Mouse (Mus musculus): ENCODE measurements around the gene Cltb.

The Cltb gene

DNA sequence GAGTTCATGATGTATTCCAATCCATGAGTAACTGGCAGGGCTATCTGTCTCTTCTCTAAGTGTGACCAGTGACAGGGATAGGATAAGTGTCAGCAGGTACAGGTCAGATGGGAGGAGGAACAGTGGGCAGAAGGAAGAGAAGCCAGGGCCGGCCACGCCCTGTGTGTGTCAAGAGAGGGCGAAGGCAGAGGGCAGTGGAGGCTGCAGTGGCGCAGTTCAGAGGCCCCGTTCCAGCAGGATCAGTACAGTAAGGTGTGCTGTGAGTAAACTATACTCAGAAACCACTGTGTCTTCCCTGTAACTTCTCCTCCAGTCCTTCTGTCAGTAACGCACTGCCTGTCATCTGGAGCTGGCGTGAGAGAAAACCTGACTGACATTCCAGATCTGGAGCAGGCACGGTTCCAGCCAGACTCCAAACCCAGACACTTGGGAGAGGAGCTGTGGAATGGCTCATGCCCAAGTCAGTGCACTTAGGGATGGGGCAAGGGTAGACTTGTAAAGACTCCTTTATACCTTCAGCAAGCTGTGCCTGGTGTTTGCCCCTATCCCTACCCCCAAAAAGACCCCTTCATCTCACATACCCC, 14.9 kb downstream of the Cltb start:
- no peak for DNase-seq (ENCODE audit: low read depth)

DNA sequence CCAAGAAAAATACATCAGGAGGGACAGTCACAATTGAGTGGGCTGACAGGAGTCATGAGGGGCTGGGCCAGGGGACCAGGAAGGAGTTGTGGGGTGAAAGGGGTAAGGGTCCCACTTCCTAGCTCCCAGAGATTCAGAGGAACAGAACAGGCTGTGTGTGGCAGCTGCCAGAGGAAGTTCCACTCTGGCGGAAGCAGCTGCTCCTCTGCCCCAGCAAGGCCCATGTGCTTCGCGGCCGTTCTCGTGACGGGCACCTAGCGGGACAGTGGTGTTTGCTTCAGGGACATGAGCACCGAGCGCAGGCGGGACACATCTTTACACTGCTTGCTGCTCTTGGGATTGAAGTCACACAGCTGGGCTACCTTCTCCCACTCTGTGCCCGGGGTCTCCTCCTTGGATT, 17.5 kb downstream of the Cltb start:
- DNase-seq (ENCODE audit: low read depth), result no peak

DNA sequence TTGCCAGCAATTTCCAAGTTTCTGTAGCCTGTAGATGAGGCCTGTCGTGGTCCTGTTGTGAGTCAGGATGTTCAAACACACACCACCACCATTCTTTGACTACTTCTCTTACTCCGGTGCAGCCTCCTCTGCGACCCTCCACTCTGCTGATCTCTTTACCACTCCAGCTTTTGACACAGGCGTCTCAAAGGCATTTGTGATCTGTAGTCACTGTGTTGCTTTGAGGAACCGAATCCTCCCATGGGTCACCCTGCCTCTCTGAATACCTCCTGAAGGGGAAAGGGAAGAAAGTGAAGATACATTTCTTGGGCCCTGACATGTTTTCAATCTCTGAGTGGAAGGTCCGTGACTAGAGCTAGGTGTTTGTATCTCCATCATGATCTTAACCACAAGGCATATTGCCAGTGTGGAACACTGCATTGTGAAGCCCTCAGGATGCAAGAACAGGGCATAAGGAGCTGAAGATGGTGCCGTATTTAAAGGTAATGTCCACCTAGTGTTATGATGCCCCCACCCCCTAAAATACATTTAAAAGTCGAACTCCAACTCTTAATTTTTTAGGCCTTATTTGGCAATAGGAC, 19.3 kb downstream of the Cltb start:
- no peak for DNase-seq (ENCODE audit: low read depth)

DNA sequence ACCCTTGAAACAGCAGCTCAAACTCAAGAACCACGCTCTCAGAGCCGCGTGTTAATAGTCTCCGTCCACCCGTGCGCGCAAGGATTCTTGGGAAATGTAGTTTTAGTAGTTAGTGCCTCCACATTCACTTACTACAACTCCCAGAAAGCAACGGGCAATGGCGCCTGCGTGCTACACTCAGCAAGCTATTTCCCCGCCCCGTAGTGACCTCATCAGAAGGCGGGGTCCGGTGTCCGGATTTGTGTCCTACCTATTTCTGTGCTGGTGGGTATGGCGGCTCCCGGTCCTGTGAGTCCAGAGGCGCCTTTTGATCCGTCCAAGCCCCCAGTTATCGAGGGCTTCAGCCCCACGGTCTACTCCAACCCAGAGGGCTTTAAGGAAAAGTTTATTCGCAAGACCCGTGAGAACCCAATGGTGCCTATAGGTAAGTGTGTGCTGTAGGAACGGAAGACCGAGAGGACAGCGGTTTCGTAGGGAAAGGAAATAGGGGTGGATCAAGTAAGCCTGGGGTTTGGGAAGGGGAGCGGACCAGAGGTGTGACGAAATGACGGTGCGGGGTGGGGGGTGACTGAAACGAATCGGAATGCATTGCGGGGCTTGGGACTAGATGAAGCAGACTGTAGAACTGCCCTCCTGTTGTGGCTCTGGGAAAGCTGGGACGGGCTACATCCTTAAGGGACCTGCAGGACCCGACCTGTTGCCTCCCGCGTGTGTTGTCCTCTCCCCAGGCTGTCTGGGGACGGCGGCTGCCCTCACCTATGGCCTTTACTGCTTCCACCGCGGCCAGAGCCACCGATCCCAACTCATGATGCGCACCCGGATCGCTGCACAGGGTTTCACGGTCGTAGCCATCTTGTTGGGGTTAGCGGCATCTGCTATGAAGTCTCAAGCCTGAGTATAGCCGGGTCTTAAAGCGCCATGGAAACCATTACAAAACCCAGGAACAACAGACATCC, 20.9 kb downstream of the Cltb start, which contains the start of the genes Nop16 and Higd2a:
Nop16 (minus strand) TSS at position 95 of the 956 bp plus-strand sequence.
Higd2a (plus strand) TSS at position 212 of the 956 bp plus-strand sequence.
- peak; percentile 99 for DNase-seq (ENCODE audit: low read depth)

DNA sequence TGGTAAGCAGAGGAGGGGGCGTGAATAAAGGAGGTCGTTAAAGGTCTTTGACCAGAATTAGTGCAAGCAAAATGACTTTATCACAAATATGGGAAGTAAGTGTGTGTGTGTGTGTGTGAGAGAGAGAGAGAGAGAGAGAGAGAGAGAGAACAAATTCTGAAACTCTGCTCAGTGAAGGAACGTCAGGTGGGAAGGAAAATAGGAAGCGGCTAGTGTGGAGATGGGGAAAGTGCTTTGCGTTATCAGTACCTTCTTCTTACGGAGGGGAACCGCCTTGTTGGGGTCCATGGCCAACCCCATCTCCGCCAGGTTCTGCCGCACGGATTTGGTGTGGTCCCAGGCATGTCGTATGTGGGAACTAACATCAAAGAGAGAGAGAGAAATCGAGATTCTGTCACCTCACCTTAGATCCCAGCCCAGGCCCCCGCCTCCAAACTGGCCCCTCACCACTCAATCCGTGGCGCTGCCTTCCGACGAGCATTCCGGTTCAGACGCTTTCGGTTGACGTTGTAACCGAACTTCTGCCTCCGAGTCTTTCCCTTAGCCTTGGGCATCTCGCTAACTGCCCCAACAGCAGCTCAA, 21.6 kb downstream of the Cltb start:
- DNase-seq (ENCODE audit: low read depth), result no peak

DNA sequence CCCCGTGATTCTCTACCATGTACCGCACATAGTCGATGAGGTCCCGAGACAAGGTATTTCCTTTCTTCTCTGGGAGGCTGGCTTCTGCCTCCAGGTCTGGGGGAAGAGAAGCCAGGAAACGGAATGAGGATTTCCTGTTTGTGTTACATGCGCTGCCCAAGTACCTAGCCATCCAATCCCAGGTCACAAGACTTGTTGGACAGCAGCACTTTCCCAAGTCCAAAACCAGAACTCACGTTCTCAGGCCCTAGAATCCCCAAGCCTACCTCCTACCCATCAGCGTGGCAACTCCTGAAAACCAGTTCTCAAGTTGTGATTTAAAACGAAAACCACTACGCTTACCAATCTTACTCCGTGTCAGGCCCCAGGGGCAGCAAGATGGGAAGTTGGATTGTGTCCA, 25.3 kb downstream of the Cltb start:
- DNase-seq (ENCODE audit: low read depth), result no peak

DNA sequence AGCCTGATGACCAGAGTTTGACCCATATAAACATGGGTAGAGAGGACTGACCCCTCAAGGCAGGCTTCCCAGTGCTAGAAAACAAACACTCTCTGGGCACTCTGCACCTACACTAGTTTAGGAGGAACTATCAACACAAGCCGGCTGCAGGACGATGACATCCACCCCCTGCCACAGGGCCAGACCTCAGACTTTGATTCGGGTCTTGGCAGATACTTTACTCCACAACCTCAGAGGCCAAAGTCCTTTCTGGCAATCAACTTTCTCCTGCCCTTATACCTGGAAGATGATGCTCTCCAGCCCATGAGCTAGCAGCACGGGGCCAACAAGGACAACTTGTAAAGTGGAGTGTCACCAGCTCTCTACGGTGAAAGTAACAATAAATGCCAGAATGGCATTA, 28.3 kb downstream of the Cltb start:
- no peak for DNase-seq (ENCODE audit: low read depth)

DNA sequence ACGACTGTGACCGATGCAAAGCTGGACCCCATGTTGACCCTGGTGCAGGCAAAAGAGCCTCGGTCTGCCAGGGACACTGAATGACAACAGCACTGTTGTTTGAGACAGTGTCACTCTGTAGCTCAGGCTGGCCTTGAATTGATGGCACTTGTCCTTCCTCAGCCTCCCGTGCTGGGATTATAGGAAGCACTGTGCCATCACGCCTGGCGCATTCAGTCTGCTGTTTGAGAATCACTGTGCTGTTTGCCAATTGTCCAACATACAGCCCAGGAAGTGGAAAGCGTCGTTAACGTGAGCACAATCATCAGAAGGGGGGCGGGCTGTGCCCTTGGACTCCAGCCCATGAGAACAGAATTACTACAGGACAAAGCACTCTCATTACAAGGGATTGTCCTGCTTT, 29.0 kb downstream of the Cltb start:
- no peak for DNase-seq (ENCODE audit: low read depth)

DNA sequence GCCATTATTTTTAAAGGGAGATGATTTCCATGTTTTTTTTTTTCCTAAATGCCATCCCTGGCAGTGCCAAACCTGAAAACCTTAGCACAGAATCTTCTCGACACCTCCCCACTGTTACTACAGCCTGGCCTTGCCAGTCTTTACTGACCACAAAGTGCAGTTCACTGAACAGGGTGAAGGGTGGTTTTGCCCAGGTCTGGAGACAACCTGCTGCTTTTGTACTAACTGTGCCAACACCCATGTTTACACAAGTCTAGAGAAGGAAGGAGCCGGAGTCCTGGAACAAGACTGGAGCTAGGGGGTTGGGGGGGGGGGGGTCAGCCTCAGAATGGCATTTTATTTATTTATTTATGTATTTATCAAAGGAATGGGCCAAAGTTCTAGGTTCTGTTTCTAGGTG, 29.8 kb downstream of the Cltb start:
- DNase-seq (ENCODE audit: low read depth), result no peak

DNA sequence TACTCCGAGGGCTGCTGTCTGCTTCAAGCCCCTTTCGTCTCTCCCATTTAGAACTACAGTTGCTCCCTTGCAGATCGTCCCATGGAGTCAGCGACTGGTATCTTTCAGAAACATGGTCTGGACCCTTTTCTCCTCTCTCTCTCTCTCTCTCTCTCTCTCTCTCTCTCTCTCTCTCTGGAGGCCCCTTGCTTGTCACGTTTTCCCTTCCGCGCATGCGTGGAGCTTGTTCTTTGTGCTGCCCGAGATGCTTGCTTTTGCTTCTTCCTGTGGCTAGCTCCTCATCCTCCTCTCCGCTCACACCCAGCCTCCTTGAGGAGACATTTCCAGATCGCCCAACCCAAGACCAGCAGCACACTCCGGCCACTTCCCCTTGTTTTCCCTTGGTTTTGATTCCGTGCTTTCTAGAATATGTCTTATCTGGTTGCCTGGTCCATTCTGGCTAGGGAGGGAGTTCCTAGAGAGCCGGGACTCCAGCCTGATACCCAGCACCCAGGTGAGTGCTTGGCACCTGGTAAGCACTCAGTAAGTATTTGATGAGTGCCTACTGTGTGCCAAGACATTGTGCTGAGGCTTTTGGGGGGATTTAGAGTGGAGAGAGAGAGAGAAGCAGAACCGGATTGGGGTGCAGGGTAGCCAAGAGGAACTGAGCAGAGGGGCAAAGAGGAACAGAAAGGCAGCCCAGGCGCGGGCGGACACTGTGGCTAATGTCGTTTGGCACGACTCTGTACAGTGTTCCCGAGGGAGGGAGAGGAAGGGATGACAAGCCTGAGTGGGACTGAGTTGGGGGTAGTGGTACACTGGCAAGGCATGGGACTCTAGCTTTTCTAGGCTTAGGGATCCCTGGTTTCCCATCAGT, 33.3 kb downstream of the Cltb start:
- no peak for DNase-seq (ENCODE audit: low read depth)

DNA sequence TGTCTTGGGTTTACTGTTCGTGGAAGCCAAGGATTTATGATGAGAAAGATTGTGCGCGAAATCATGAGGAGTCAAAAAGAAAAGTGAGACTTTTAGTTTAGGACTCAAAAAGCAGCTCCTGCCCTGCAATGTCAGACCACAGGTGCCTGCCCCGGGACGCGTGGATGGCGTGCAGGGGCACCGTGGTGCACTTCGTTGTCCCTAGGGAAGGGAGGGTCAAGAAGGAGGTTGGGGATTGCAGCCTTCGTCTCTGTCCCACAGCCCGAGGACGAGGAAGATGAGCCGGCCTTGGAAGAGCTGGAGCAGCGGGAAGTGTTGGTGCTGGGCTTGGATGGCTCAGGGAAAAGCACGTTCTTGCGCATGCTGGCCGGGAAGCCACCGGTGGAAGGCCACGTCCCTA, 35.7 kb downstream of the Cltb start:
- no peak for DNase-seq (ENCODE audit: low read depth)

DNA sequence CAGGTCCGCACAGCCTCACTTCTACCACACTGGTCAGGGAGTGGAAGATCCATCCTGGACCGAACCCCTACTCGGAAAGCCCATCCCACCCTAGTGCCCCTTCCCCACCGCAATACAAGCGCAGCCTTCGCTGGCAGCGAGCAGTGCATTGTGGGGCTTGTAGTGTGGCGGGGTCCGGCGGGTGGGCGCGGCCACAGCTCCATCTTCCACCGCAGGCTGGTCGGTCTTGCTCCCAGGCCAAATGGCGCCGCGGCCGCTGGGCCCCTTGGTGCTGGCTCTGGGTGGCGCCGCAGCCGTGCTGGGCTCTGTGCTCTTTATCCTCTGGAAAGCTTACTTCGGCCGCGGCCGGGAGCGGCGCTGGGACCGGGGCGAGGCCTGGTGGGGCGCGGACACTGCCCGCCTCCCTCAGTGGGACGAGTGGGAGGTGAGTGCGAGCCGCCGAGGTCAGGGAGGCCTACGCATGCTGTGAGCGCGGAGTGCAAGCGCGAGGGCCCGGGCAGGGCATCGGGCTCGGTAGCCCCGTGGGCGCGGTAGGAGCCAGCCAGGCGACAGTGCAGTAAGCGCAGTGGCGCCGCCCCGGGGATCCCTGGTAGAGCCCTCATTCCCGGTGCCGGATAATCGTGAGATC, 36.2 kb downstream of the Cltb start, which contains the start of gene Arl10:
Arl10 (plus strand) TSS at position 162 of the 628 bp plus-strand sequence.
- peak; percentile 72 for DNase-seq (ENCODE audit: low read depth)

DNA sequence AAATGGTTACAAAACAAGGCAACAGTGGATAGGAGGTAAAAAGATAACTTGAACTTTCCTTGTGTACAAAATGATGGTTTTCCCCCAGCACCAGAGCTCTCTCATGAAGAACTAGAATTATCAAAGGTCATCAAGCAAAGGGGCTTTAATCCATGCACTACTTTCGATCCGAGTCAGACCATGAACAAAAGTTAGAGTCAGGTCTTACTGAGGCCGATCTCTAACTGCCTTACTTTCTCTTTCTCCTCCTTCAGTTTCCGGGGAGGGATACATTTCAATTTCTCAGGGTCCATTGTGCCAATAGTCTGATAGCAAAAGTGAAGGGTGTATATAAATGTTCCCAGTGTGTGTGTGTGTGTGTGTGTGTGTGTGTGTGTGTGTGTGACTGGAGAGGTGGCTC, 38.5 kb downstream of the Cltb start:
- DNase-seq (ENCODE audit: low read depth), result no peak

DNA sequence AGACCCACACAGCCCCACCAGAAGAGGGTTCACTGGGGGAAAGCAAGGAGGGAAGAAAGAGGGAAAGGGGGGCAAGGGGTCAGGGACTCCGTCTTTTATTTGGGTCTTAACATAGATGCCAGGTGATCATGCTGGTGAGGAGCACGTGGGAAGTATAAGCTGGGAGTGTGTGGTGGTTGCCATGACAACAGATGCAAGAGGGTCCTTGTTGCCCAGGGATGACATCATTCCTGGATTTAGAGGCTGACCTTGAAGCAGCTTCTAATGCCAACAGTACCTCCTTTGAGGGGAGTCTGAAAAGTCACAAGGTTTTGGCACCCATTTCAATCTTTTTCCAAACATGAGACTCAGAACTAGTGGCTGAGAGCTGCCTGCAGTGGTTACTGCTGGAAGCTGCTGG, 39.5 kb downstream of the Cltb start:
- no peak for DNase-seq (ENCODE audit: low read depth)

DNA sequence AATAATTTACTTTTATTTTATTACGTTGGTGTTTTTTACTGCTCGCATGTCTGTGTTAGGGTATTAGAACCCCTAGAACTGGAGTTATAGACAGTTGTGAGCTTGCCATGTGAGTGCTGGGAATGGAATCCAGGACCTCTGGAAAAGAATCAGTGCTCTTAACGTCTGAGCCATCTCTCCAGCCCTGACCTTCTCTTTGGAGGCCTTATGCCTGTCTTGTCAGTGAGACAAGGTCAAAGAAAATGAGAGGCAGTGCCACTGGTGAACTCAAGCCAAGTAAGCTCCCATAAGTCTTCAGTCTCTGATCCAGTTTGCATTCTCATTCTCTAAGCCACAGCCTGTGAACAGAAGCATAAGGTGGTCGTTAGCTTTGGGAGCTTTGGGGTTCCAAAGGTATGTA, 40.4 kb downstream of the Cltb start:
- no peak for DNase-seq (ENCODE audit: low read depth)

DNA sequence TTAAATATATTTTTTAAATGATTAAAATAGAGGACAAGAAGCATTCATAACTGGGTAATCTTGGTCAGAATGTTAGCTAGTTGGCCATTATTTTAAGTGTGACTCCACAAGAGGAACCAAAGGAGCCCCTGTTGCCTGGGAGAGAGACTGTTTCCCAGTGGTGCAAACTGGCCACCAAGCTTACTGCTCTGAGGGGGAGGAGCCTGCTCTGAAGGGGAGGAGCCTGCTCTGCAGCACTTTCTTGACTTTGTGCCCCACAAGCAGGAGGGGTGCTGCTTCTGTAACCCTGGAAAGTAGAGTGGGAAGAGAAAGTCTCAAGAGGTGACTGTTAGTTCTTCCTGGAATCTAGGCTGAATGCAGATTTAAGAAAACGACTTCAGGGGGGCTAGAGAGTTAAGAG, 41.9 kb downstream of the Cltb start:
- no peak for DNase-seq (ENCODE audit: low read depth)

DNA sequence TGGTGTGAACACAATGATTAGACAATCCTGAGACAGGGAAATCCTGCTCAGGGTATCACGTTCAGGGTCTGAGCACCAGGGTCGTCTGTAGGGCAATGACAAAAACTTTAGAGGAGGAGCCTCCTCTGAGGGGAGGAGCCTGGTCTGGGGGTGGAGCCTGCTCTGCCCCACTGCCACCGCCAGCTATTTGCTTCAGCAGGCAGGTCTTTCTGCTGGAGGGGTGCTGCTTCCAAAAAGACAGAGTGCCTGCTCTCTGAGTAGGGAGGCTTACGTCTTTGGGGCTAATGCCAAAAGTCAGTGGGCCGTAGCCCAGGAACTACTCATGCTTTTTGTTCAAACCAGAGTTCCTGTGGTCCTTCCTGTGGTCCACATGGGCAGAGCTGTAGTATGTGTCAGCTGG, 42.8 kb downstream of the Cltb start:
- peak; percentile 42 for DNase-seq (ENCODE audit: low read depth)

DNA sequence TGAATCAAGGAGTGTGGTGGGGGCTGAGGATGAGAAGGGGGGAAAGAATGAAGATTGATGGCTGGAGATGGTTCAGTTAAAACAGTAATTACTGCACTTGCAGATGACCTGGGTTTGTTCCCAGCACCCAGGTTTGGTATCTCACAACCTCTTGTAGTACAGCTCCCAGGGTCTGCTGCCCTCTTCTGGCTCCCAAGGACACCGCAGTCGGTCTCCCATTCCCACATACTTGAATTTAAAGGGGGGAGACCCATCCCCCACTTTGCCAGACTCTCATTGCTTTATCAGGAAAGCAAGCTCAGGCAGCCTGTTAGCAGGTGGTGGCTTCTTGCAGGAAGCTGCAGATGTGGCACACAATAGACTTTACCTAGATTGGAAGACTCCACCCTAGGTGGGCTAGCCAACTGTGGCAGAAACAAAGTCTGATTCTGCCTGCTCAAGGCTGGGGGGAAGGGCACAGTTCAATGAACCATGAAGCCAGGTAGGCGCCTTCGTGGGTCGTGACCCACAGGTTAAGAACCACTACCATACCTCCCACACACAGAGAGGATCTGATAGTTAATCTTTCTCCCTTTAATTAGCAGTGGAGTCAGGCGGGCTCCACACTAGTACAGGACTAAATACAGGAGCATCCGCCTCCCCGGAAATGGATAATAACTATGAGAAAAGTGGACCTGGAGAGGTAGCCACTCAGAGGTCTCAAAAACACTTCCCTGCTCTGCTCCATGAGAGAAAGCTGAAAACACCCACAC, 45.4 kb downstream of the Cltb start:
- DNase-seq (ENCODE audit: low read depth), result peak; percentile 78

DNA sequence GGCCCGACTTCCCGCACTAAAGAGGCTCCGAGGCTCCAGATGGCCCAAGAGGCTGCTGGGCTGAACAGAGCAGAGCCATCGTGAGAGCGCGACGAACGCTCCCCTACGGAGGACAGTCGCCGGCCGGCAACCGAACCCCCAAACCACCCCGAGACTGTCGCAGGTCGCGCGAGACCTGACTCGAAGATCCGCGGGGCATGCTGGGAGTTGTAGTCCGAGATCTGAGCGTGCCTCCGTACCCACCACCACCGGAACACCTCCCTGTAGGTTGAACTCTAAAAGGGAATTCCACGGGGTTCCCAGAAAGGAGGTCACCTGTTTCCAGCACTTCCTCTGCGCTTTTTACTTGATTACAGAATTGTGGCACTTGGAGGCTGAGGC, 46.0 kb downstream of the Cltb start, which contains the start of gene 4833439L19Rik:
4833439L19Rik (minus strand) TSS at position 235 of the 381 bp plus-strand sequence.
- peak; percentile 93 for DNase-seq (ENCODE audit: low read depth)
